Mouse (Mus musculus) embryonic fibroblast, embryonic 13.5 days (primary cell): ENCODE measurements at regions not wholly inside any gene's neighbourhood (a gene's known extent, or its start where the extent isn't known, plus 50 kb on each side); places are given as distances from the start of the nearest gene placed in this dataset.

Experiments used
- CTCF ChIP-seq: IDR thresholded peaks from 2 replicates; pipeline ENCODE4 v1.5.1; 2011; ENCODE audit warnings: mild to moderate bottlenecking, control low read depth, low read length, moderate library complexity, borderline replicate concordance; ENCODE audit not compliant: insufficient read depth
- POLR2A ChIP-seq: IDR thresholded peaks from 2 replicates; pipeline ENCODE4 v1.6.1; 2011; ENCODE audit warnings: low read depth, mild to moderate bottlenecking, control low read depth, low read length, moderate library complexity

DNA sequence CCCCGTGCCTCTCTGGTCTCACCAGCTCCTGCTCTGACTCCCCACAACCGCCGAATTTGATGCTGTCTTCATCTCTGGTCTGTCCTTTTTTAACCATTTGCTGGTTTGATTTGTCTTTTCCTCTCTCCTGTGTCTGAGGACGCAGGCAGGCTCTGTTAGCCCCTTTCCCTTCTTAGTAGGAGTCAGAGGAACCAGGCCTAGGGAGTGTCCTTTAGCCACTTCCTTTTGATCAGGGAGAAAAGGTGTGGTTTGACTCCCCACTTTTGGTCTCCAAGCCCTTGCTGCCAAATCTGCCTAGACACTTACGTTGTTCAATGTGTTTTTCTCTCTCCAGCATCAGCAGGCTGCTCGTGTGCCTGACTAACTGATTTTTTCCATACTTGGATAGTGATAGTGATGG lies 120.5 kb downstream of the Lrrc30 start:
- no peak for TF ChIP-seq CTCF
- TF ChIP-seq POLR2A = no peak
